Mouse (Mus musculus) left cerebral cortex, postnatal 10 days (tissue): ENCODE measurements around the gene Gm10073. TPM values are rescaled to one million over a fixed set of nuclear protein-coding genes. Genes with fewer than 3 reads are reported as not detected.

ENCODE experiments used
- DNase-seq, 2 experiments: peaks; one replicate each; pipeline ENCODE4 v3.0.0; 2021 to 2022; ENCODE audit warnings: low spot score in 2 of 2, mixed read lengths in 1 of 2; ENCODE audit errors: extremely low spot score in 1 of 2
- intact Hi-C: fragments of 180-260 bp; cut with DNase I; formaldehyde crosslinking; loops from one replicate; pipeline ENCODE4 v1.15.1; 2025
- total RNA-seq, 2 experiments: library from RNA; stranded (reverse); gene quantifications; 2 replicates each; pipeline ENCODE4 v1.2.3; 2021

Gene Gm10073
- total RNA-seq, 2 experiments from 2014 or later = 115 to 119 TPM

DNA sequence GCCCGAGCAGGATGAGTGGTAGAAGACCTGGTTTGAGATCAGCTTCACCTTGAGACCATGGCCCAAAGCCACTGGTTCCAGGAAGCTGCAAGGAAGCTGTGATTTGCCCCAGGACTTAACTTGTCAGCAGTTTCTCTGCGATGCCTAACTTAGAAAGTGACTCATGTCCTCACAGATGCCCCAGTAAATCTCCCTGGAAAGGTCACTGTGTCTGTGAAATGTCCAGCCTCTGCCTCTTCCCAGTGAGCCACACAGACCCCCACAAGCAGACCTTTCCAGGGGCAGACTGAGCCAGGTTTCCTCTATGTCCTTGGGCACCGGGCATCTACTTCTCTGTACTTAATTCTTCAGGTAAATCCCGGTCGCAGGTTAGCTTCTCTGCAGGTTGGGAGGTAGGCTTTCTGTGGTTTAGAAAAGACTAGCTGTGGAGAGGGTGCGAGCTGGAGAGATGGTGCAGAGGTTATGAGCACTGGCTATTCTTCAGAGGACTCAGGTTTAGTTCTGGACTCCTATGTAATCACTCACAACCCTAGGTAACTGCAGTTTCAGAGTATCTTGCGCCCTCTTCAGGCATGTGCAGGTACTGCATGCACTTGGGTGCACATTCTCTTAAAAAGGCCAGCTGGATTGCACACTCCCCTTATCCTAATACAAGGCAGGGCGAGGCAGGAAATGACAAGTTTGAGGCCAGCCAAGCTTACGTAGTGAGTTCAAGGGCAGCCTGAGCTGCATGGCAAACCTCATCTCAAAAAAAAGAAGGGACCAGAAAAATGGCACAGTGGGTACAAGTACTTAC, 45.8 kb downstream of the Gm10073 start:
- DNase-seq = no peak
- intact Hi-C loops = no loop called here

DNA sequence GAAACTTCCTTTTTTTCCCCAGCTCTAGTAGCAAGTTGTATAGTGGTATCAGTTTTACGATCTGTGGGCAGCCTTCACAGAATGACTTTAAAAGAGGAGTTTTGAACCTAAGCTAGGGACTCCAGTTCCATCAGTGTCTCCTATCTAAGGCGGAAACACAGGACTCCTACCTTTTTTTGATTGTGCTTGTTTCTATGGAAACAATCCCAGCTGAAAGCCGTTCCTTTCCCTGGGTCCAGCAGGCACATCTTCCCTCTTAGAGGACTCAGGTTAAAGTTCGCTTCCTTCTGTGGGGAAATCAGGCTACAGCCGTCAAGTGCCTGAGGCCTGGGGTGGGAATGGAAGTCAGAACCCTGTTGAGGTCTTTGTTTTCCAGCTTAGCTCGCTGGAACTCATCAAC, 46.5 kb downstream of the Gm10073 start:
- intact Hi-C loops = no loop called here
- DNase-seq = no peak

Other genes starting within 250 kb of the Gm10073 start
- 100 to 1,000 TPM; 122 to 127 TPM for gene Smpd3, start 235.5 kb downstream of the Gm10073 start, total RNA-seq
- 10 to 100 TPM; 19.0 to 19.9 TPM for gene Zfp90, start 158.1 kb downstream of the Gm10073 start, total RNA-seq
- not detected for gene 6030452D12Rik, start 72.9 kb downstream of the Gm10073 start, total RNA-seq
- gene Cdh3, start 62.6 kb downstream of the Gm10073 start, total RNA-seq = under 1 TPM; 0.34 to 0.47 TPM
- gene Cdh1, start 29.9 kb upstream of the Gm10073 start, total RNA-seq = 1 to 10 TPM; 2.6 to 3.1 TPM
- gene Tango6, start 109.6 kb upstream of the Gm10073 start, total RNA-seq = 1 to 10 TPM; 6.1 to 6.8 TPM